ENCODE assay signal across 11 mouse cellular contexts in genomic region chr1:57333550-57334213, GRCm38 (mm10). TPM values are rescaled to one million over a fixed set of nuclear protein-coding genes. Genes with fewer than 3 reads are reported as not detected.
DNase-seq lines count a peak whose midpoint lies in the region; ATAC-seq lines count a peak whose summit lies in the region.
"Had no signal": no experiment of that assay in that cellular context is flagged by ENCODE, and none has a peak within 500 bp of the region (broad histone marks: within the 10 kb centered on the region; RNA-seq: fewer than 3 reads in every experiment).

No protein-coding gene starts in this region.

- no peak overlapping the region for H3K4me3 ChIP-seq in embryonic facial prominence, embryonic 14.5 days (ENCODE audit: low read depth, low read length)
- no peak overlapping the region for H3K4me3 ChIP-seq in embryonic facial prominence, embryonic 10.5 days
- no peak overlapping the region for H3K4me3 ChIP-seq in neural tube, embryonic 13.5 days
- H3K4me3 ChIP-seq in heart, embryonic 13.5 days = peak overlapping the region; percentile 23; the same call in 1 of the 2 replicates
- H3K4me3 ChIP-seq: erythroblast, embryonic 14.5 days had no signal

- no peaks in the 10 kb centered on the region for H3K36me3 ChIP-seq in embryonic facial prominence, embryonic 14.5 days (ENCODE audit: control insufficient read depth, insufficient read depth, low read length)
- H3K36me3 ChIP-seq in embryonic facial prominence, embryonic 10.5 days (replicated peaks) = no peaks in the 10 kb centered on the region
- H3K36me3 ChIP-seq in neural tube, embryonic 13.5 days = no peaks in the 10 kb centered on the region
- no peaks in the 10 kb centered on the region for H3K36me3 ChIP-seq in heart, embryonic 13.5 days

- no peak overlapping the region for H3K9ac ChIP-seq in embryonic facial prominence, embryonic 14.5 days (ENCODE audit: low read depth, low read length)
- H3K9ac ChIP-seq in neural tube, embryonic 13.5 days = no peak overlapping the region
- H3K9ac ChIP-seq in heart, embryonic 13.5 days = 0 out of 2 replicates have a peak overlapping the region, but pooled peaks have one; percentile 24
- H3K9ac ChIP-seq: liver, postnatal 0 days had no signal

- no peak for ATAC-seq in embryonic facial prominence, embryonic 14.5 days (ENCODE audit: low read depth)
- ATAC-seq in neural tube, embryonic 13.5 days (ENCODE audit: low read depth) = peak; percentile 50; the same call in 1 of the 2 replicates
- peak; percentile 62; the same call in 1 of the 2 replicates for ATAC-seq in heart, embryonic 13.5 days (ENCODE audit: extremely low read depth, insufficient number of reproducible peaks, low FRiP score, low TSS enrichment)
- ATAC-seq: liver, postnatal 0 days had no signal

- WGBS in embryonic facial prominence, embryonic 14.5 days = 35% methylated on average over 11 of the region's 11 CpGs
- 42% methylated on average over 11 of the region's 11 CpGs for WGBS in embryonic facial prominence, embryonic 10.5 days
- WGBS in neural tube, embryonic 13.5 days = 30% methylated on average over 11 of the region's 11 CpGs
- 7% methylated on average over 11 of the region's 11 CpGs for WGBS in heart, embryonic 13.5 days

- no peaks in the 10 kb centered on the region for H3K9me3 ChIP-seq in embryonic facial prominence, embryonic 14.5 days (ENCODE audit: control insufficient read depth, low read length)
- H3K9me3 ChIP-seq in embryonic facial prominence, embryonic 10.5 days = no peaks in the 10 kb centered on the region
- no peaks in the 10 kb centered on the region for H3K9me3 ChIP-seq in neural tube, embryonic 13.5 days
- H3K9me3 ChIP-seq in heart, embryonic 13.5 days = no peaks in the 10 kb centered on the region

- H3K27ac ChIP-seq in embryonic facial prominence, embryonic 14.5 days (replicated peaks; ENCODE audit: low read depth, low read length) = no peak overlapping the region
- no peak overlapping the region for H3K27ac ChIP-seq in embryonic facial prominence, embryonic 10.5 days (replicated peaks)
- H3K27ac ChIP-seq in neural tube, embryonic 13.5 days (replicated peaks) = no peak overlapping the region
- peak overlapping the region; percentile 89 for H3K27ac ChIP-seq in heart, embryonic 13.5 days (replicated peaks)

- peaks cover 4% of the 10 kb centered on the region; the same call in 1 of the 2 replicates for H3K4me1 ChIP-seq in embryonic facial prominence, embryonic 14.5 days (ENCODE audit: control insufficient read depth, insufficient read depth, low read length)
- H3K4me1 ChIP-seq in embryonic facial prominence, embryonic 10.5 days = no peaks in the 10 kb centered on the region
- H3K4me1 ChIP-seq in neural tube, embryonic 13.5 days (replicated peaks) = peaks cover 6% of the 10 kb centered on the region
- peaks cover 19% of the 10 kb centered on the region for H3K4me1 ChIP-seq in heart, embryonic 13.5 days

- H3K4me2 ChIP-seq in embryonic facial prominence, embryonic 14.5 days (ENCODE audit: low read depth, low read length) = no peak overlapping the region
- no peak overlapping the region for H3K4me2 ChIP-seq in neural tube, embryonic 13.5 days
- peak overlapping the region; percentile 61 for H3K4me2 ChIP-seq in heart, embryonic 13.5 days

- peak; percentile 62 for DNase-seq in embryonic facial prominence, embryonic 14.5 days (ENCODE audit: low spot score)
- no peak for DNase-seq in embryonic facial prominence, embryonic 10.5 days (ENCODE audit: low spot score)
- no peak for DNase-seq in neural tube, embryonic 10.5 days (ENCODE audit: extremely low spot score, low spot score)
- peak; percentile 26 to 35 for DNase-seq in lung, postnatal 4 days
- DNase-seq in layer of hippocampus, adult 9-11 months = no peak
- no peak for DNase-seq in thymus, postnatal 14 days
- DNase-seq: liver, postnatal 0 days; right cerebral cortex, adult 18-20 months had no signal

- no peaks in the 10 kb centered on the region; the same call in 1 of the 2 replicates for H3K27me3 ChIP-seq in embryonic facial prominence, embryonic 14.5 days (replicated peaks; ENCODE audit: control insufficient read depth, insufficient read depth, low read length)
- no peaks in the 10 kb centered on the region for H3K27me3 ChIP-seq in embryonic facial prominence, embryonic 10.5 days (replicated peaks; ENCODE audit: low read depth, poor library complexity, severe bottlenecking)
- H3K27me3 ChIP-seq in neural tube, embryonic 13.5 days = no peaks in the 10 kb centered on the region
- H3K27me3 ChIP-seq in heart, embryonic 13.5 days (replicated peaks) = no peaks in the 10 kb centered on the region

RNA-seq across cellular contexts. Expression of gene 1700066M21Rik, which starts 43.7 kb away (rescaled TPM):
- polyA plus RNA-seq in embryonic facial prominence, embryonic 14.5 days (2014; fragmentation: Nextera tagmentation; extraction: Ambion mirVana) = 19.3 and 20.9 TPM in 2 replicates
- 8.6 and 11.0 TPM in 2 replicates for polyA plus RNA-seq in embryonic facial prominence, embryonic 10.5 days (2016; fragmentation: Nextera tagmentation; extraction: Ambion mirVana)
- 16.0 and 16.1 TPM in 2 replicates for polyA plus RNA-seq in neural tube, embryonic 13.5 days (2015; fragmentation: Nextera tagmentation; extraction: Ambion mirVana)
- 8.4 and 8.6 TPM in 2 replicates for polyA plus RNA-seq in heart, embryonic 13.5 days (2015; fragmentation: Nextera tagmentation; extraction: Ambion mirVana)

Comparison
In these comparisons a context has a peak if more than half of its experiments do, and no peak if none do; other contexts are left out.
1. DNase-seq: peak in embryonic facial prominence, embryonic 14.5 days (single experiment) and lung, postnatal 4 days (2 of 2); none in embryonic facial prominence, embryonic 10.5 days (single experiment), neural tube, embryonic 10.5 days (single experiment), layer of hippocampus, adult 9-11 months (single experiment) and thymus, postnatal 14 days (single experiment).